Mouse (Mus musculus) bone marrow macrophage, adult 2 months (primary cell): Measurements from ENCODE around the gene Fbxl17. TPM values are rescaled to one million over a fixed set of nuclear protein-coding genes. Genes with fewer than 3 reads are reported as not detected.

ENCODE experiments used
- H3K27ac ChIP-seq: 2 replicates; pipeline ENCODE4 v1.5.1; 2012; ENCODE audit warnings: low read depth, low read length; ENCODE audit not compliant: insufficient read depth
- H3K4me1 ChIP-seq: 2 replicates; pipeline ENCODE4 v1.6.1; 2012; ENCODE audit warnings: low read length; ENCODE audit not compliant: control insufficient read depth, insufficient read depth
- H3K4me3 ChIP-seq: 2 replicates; pipeline ENCODE4 v1.5.1; 2012; ENCODE audit warnings: mild to moderate bottlenecking, low read length, moderate library complexity; ENCODE audit not compliant: insufficient read depth
- CTCF ChIP-seq: IDR thresholded peaks from 2 replicates; pipeline ENCODE4 v1.5.1; 2012; ENCODE audit warnings: low read depth, mild to moderate bottlenecking, low read length, moderate library complexity
- POLR2A ChIP-seq: IDR thresholded peaks from 2 replicates; pipeline ENCODE4 v1.6.1; 2012; ENCODE audit warnings: mild to moderate bottlenecking, low read depth, low read length, borderline replicate concordance
- polyA plus RNA-seq: library from polyadenylated mRNA; stranded (reverse); fragments of >200 nt; gene quantifications from 2 replicates; pipeline ENCODE4 v1.2.4, GENCODE M21; 2012; ENCODE audit not compliant: missing spikeins, insufficient read depth, insufficient read length

Gene Fbxl17
- polyA plus RNA-seq, 1 experiment, result 21.2 TPM

GRCm38 (mm10) chr17:63146514-63146913 is 353.3 kb downstream of the Fbxl17 start:
- H3K27ac ChIP-seq, result no peak overlapping the region
- no peak overlapping the region for H3K4me3 ChIP-seq
- no peak for TF ChIP-seq CTCF
- TF ChIP-seq POLR2A, result no peak
- no peaks in the 10 kb centered on the region for H3K4me1 ChIP-seq

GRCm38 (mm10) chr17:63145751-63146491 is 353.9 kb downstream of the Fbxl17 start:
- Histone ChIP-seq H3K27ac (no peak overlapping the region), H3K4me3 (no peak overlapping the region), H3K4me1 (no peaks in the 10 kb centered on the region)
- no peak for TF ChIP-seq CTCF
- no peak for TF ChIP-seq POLR2A

GRCm38 (mm10) chr17:63145311-63145741 is 354.5 kb downstream of the Fbxl17 start:
- Histone ChIP-seq H3K4me1 (no peaks in the 10 kb centered on the region), H3K4me3 (no peak overlapping the region), H3K27ac (no peak overlapping the region)
- TF ChIP-seq CTCF (no peak), POLR2A (no peak)

DNA sequence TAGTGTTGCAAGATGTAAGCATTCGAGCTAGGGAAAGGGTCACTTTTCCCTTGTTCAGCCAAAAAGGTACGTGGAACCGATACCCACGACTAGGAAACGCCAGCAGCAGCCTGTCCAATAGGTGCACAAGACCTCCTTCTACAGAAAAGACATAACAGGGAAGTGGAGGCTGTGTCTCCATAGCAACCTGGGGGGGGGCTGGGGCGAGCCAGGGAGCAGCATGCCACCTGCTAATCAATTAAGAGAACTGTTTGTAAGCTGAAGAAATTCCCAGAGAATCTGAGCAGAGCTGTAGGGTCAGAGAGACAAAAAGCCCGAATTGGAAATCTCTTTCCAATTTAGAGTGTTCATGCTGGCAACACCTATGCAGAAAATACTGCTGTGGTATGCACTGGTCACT is 356.0 kb downstream of the Fbxl17 start:
- no peak overlapping the region for H3K27ac ChIP-seq
- H3K4me1 ChIP-seq, result no peaks in the 10 kb centered on the region
- TF ChIP-seq CTCF, result no peak
- no peak for TF ChIP-seq POLR2A
- no peak overlapping the region for H3K4me3 ChIP-seq

- Histone ChIP-seq H3K4me1 (no peaks in the 10 kb centered on the region), H3K27ac (no peak overlapping the region), H3K4me3 (no peak overlapping the region)
- TF ChIP-seq POLR2A, result no peak
- TF ChIP-seq CTCF, result no peak
These were observed 365.0 kb downstream of the Fbxl17 start for GRCm38 (mm10) chr17:63134805-63135204.

- H3K4me3 ChIP-seq, result no peak overlapping the region
- TF ChIP-seq POLR2A (no peak), CTCF (no peak)
- no peak overlapping the region for H3K27ac ChIP-seq
- H3K4me1 ChIP-seq, result no peaks in the 10 kb centered on the region
These were observed 377.4 kb downstream of the Fbxl17 start for GRCm38 (mm10) chr17:63122427-63122826.

DNA sequence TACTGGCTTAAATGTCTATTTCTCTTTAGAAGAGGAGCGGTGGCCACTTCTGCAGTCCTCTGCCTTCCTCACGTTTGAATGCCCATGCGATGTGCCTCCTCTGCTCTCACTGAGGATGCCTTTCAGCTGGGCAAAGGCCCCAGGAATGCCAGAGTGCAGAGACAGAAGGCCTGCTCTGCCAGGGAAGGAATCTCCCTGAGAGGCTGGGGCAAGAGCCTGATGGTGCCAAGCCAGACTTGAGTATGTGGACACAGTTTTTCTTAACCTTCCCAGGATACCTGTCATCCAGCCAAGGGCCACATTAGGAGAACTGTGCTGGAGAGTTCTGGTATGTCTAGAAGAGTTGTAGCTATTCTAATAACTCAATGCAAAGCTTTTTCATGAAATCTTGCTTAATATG is 380.1 kb downstream of the Fbxl17 start:
- no peak for TF ChIP-seq CTCF
- TF ChIP-seq POLR2A, result no peak
- no peak overlapping the region for H3K4me3 ChIP-seq
- H3K27ac ChIP-seq, result no peak overlapping the region
- H3K4me1 ChIP-seq, result no peaks in the 10 kb centered on the region

GRCm38 (mm10) chr17:63119077-63119476 is 380.7 kb downstream of the Fbxl17 start:
- no peaks in the 10 kb centered on the region for H3K4me1 ChIP-seq
- no peak overlapping the region for H3K4me3 ChIP-seq
- no peak overlapping the region for H3K27ac ChIP-seq
- no peak for TF ChIP-seq POLR2A
- TF ChIP-seq CTCF, result no peak

DNA sequence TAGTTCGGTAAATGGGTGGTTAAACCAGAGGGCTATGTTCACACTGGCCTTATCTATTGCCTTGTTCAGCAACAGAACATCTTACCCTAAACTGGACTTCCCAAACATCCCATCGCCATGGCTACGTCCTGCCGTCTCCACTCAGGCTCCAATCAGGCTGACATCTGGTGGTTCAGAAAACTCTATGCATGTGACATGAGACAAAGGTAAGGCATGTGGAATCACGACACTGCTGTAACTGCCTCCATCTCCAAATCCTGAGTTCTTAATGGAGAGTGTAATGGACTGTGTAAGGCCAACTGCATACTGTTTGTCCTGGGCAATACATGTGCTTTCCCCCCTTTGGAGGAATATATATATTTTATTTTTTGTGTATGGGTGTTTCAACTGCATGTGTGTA is 382.7 kb downstream of the Fbxl17 start:
- no peak overlapping the region for H3K4me3 ChIP-seq
- H3K27ac ChIP-seq, result no peak overlapping the region
- no peaks in the 10 kb centered on the region for H3K4me1 ChIP-seq
- no peak for TF ChIP-seq CTCF
- TF ChIP-seq POLR2A, result no peak

DNA sequence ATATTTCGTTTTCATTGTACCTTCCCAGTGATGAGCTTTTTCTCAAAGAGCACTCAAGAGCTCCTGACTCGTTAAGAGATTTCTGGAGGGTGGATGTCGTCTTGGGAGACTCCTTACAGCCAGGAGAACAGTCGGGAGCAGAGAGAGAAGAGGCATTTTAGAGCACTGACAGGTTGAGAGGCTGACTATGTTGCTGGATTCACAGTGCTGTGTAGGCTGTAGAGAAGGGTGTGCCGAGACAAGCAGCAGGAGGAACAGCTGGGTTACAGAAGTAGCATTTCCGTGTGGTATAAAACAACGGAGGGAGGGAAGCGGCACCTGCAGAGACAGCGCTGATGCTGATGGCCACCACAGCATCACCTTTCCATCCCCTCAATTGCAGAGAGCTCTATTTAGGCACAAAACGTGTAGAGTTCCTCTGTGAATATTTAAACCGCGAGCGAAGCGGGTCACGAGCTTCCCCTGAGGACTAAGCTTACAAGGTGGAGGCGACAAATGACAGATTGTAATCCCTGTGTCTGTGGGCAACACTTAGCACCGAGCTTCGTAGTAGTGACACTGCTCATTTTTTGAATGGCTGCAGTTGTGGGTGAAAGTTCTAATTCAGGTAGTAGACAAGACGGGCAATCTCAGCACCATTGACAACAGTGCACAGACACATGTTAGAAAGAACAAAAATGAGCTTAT is 385.3 kb downstream of the Fbxl17 start:
- Histone ChIP-seq H3K4me1 (no peaks in the 10 kb centered on the region), H3K4me3 (no peak overlapping the region), H3K27ac (no peak overlapping the region)
- TF ChIP-seq CTCF (no peak), POLR2A (no peak)

DNA sequence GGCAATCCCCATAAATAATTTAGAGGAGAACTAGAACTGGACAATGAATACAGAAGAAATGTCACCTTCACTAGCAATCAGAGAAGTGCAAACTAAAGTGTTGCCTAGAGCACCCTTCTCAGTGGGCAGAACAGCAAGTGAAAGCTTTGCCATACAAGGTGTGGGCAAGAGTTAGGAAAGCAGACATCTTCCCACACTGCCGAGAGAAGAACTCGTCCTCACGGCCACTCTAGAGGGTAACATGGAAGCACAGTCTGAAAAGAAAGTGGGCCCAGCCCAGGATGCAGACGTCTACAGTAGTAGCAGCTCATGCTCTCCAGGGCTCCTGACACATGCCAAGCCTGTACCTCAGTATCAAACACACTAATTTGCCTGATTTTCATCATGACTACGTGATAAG is 387.0 kb downstream of the Fbxl17 start:
- H3K4me3 ChIP-seq, result no peak overlapping the region
- H3K4me1 ChIP-seq, result no peaks in the 10 kb centered on the region
- TF ChIP-seq CTCF (no peak), POLR2A (no peak)
- no peak overlapping the region for H3K27ac ChIP-seq
